Mouse (Mus musculus) bone marrow, adult 2 months (tissue): ENCODE data around the gene Zfp296.

Experiments used
- CTCF ChIP-seq: fragments of 200-500 bp; IDR thresholded peaks from 2 replicates; pipeline ENCODE4 v1.5.1; 2011; ENCODE audit warnings: low read length, control low read depth; ENCODE audit not compliant: control insufficient read depth, insufficient read depth
- POLR2A ChIP-seq: fragments of 200-500 bp; IDR thresholded peaks from 2 replicates; pipeline ENCODE4 v1.6.1; 2011; ENCODE audit warnings: low read depth, mild to moderate bottlenecking, control low read depth, low read length, borderline replicate concordance; ENCODE audit not compliant: control insufficient read depth

- TF ChIP-seq POLR2A (no peak), CTCF (peak; percentile 72)
These were observed 12.1 kb downstream of the Zfp296 start for GRCm38 (mm10) chr7:19589207-19589606.
